Mouse (Mus musculus): ENCODE measurements around the gene Bmf. TPM values are rescaled to one million over a fixed set of nuclear protein-coding genes. Genes with fewer than 3 reads are reported as not detected.

The Bmf gene
- polyA plus RNA-seq, 1 experiment, result not detected

GRCm38 (mm10) chr2:118524811-118525210 is 24.7 kb downstream of the Bmf start:
- no peak for TF ChIP-seq POLR2A (IDR thresholded peaks at IDR 0.05; ENCODE audit: insufficient read depth, low read depth, low read length)
- no peak for TF ChIP-seq CTCF (IDR thresholded peaks at IDR 0.05; ENCODE audit: insufficient read depth, low read depth, low read length)
- WGBS, result 89% methylated on average over 3 of the region's 3 CpGs
- Histone ChIP-seq H3K4me1 (ENCODE audit: control insufficient read depth, insufficient read depth, low read length) (peaks cover 14% of the 10 kb centered on the region), H3K27ac (ENCODE audit: insufficient read depth, low read depth, low read length) (no peak overlapping the region), H3K4me3 (ENCODE audit: insufficient read depth, low read depth, low read length) (no peak overlapping the region)

DNA sequence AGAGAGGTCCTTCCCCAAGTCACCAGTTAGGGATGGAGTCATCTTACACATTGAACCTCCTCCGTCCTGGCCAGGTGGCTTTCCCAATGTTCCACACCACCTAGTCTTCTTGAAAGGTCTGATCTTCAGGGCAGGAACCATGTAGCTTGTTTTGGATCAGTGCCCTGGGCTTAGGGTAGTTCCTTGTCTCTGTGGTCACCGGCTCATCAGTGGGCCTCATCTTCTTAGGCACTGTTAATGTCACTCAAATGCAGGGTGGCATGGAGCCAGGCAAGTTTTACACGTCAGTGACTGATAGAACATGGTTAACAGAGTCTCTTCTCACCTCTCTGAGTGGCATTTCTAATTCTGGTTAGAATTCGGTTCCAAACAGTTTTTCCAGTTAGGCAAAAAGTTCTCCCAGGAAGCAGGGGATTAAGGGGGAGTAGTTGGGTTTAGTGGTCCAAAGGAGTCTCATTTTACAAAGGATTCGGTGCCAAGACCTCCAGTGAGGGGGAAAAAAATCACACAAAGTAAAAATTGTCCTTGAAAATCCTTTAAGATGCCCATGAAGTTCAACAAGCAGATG is 26.2 kb downstream of the Bmf start:
- no peak for TF ChIP-seq POLR2A (IDR thresholded peaks at IDR 0.05; ENCODE audit: insufficient read depth, low read depth, low read length)
- TF ChIP-seq CTCF (IDR thresholded peaks at IDR 0.05; ENCODE audit: insufficient read depth, low read depth, low read length), result no peak
- Histone ChIP-seq H3K4me3 (ENCODE audit: insufficient read depth, low read depth, low read length) (no peak overlapping the region), H3K4me1 (ENCODE audit: control insufficient read depth, insufficient read depth, low read length) (peaks cover 9% of the 10 kb centered on the region), H3K27ac (ENCODE audit: insufficient read depth, low read depth, low read length) (no peak overlapping the region)
- WGBS, result 68% methylated on average over 5 of the region's 5 CpGs

DNA sequence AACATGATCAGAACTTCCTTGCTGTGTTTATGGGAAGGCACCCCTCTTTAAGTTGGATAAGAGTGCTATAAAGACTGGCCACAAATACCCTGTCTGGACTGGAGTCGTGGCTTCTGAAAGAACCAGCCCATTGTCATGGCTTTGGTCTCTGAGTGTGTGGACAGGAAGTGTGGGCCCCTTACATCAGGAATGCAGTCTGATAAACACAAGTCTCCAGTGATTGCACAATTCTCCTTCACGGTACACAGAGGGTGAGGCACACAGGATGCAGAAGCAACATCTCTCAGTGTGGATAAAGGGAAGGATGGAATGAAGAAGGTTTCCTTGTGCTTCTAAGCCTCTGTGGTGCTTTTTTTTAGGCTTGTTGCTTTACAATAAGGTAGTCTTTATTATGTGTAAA is 27.2 kb downstream of the Bmf start:
- no peak for TF ChIP-seq CTCF (IDR thresholded peaks at IDR 0.05; ENCODE audit: insufficient read depth, low read depth, low read length)
- no peak for TF ChIP-seq POLR2A (IDR thresholded peaks at IDR 0.05; ENCODE audit: insufficient read depth, low read depth, low read length)
- Histone ChIP-seq H3K4me1 (ENCODE audit: control insufficient read depth, insufficient read depth, low read length) (peaks cover 9% of the 10 kb centered on the region), H3K4me3 (ENCODE audit: insufficient read depth, low read depth, low read length) (no peak overlapping the region), H3K27ac (ENCODE audit: insufficient read depth, low read depth, low read length) (no peak overlapping the region)
- WGBS, result 80% methylated on average over 2 of the region's 2 CpGs

- peaks cover 9% of the 10 kb centered on the region for H3K4me1 ChIP-seq (ENCODE audit: control insufficient read depth, insufficient read depth, low read length)
- TF ChIP-seq POLR2A (IDR thresholded peaks at IDR 0.05; ENCODE audit: insufficient read depth, low read depth, low read length) (no peak), CTCF (IDR thresholded peaks at IDR 0.05; ENCODE audit: insufficient read depth, low read depth, low read length) (no peak)
- WGBS, result 54% methylated on average over 9 of the region's 9 CpGs
- no peak overlapping the region for H3K4me3 ChIP-seq (ENCODE audit: insufficient read depth, low read depth, low read length)
- H3K27ac ChIP-seq (ENCODE audit: insufficient read depth, low read depth, low read length), result no peak overlapping the region
Observed at GRCm38 (mm10) chr2:118520042-118520933, 29.2 kb downstream of the Bmf start.

DNA sequence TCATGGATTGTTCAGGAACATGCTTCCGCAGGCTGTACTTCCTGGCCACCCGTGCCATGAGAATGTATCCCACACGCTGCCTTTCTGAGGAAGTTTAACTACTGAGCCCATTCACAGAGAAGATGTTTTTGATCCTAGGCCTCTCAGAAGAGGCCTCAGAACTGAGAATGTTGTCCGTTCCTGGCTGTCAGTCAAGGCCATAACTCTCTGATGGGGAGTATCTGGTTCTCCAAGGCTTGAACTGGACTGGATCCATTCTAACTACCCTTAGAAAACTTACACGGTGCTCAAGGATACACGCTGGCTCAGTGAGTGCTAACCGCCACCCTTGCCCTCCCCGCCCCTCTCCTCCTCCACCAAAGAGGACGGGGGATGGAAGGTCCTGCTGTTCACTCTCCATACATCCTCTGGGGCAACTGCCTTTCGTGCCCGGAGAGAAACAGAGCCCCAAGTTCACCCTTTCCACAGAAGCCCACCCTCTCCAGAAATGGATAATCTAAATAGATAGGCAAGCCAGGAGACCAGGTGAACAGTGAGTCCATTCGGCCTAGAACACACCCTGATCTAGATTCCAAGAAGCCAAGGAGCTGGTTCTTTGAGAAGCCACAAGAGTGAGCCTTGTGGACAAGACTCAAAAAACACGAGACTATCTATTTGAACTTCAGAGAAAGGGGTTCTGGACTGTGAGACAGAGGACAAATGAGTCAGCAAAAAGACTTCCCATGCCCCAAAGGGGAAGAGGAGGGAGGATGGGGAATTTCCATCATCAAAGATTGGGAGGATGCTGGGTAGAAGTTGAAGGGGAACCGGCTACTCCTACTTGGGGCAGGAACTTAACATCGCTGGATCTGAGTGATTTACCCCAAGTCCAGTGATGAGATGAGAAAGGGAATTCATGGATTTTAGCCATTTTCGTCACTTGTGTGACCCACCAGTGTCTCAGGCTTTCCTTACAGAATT is 36.8 kb downstream of the Bmf start:
- no peak for TF ChIP-seq CTCF (IDR thresholded peaks at IDR 0.05; ENCODE audit: insufficient read depth, low read depth, low read length)
- no peak for TF ChIP-seq POLR2A (IDR thresholded peaks at IDR 0.05; ENCODE audit: insufficient read depth, low read depth, low read length)
- WGBS, result 88% methylated on average over 16 of the region's 16 CpGs
- Histone ChIP-seq H3K27ac (ENCODE audit: insufficient read depth, low read depth, low read length) (no peak overlapping the region), H3K4me3 (ENCODE audit: insufficient read depth, low read depth, low read length) (no peak overlapping the region), H3K4me1 (ENCODE audit: control insufficient read depth, insufficient read depth, low read length) (peaks cover 2% of the 10 kb centered on the region; the same call in 1 of the 2 replicates)

- Histone ChIP-seq H3K27ac (ENCODE audit: insufficient read depth, low read depth, low read length) (no peak overlapping the region), H3K4me3 (ENCODE audit: insufficient read depth, low read depth, low read length) (no peak overlapping the region), H3K4me1 (ENCODE audit: control insufficient read depth, insufficient read depth, low read length) (peaks cover 2% of the 10 kb centered on the region; the same call in 1 of the 2 replicates)
- TF ChIP-seq POLR2A (IDR thresholded peaks at IDR 0.05; ENCODE audit: insufficient read depth, low read depth, low read length) (no peak), CTCF (IDR thresholded peaks at IDR 0.05; ENCODE audit: insufficient read depth, low read depth, low read length) (no peak)
- 80% methylated on average over 11 of the region's 11 CpGs for WGBS
Observed at GRCm38 (mm10) chr2:118511779-118512417, 37.6 kb downstream of the Bmf start.

- no peak for TF ChIP-seq POLR2A (IDR thresholded peaks at IDR 0.05; ENCODE audit: insufficient read depth, low read depth, low read length)
- TF ChIP-seq CTCF (IDR thresholded peaks at IDR 0.05; ENCODE audit: insufficient read depth, low read depth, low read length), result no peak
- Histone ChIP-seq H3K4me1 (ENCODE audit: control insufficient read depth, insufficient read depth, low read length) (peaks cover 2% of the 10 kb centered on the region; the same call in 1 of the 2 replicates), H3K4me3 (ENCODE audit: insufficient read depth, low read depth, low read length) (no peak overlapping the region), H3K27ac (ENCODE audit: insufficient read depth, low read depth, low read length) (no peak overlapping the region)
- 53% methylated on average over 29 of the region's 29 CpGs for WGBS
Observed at GRCm38 (mm10) chr2:118510447-118511310, 38.8 kb downstream of the Bmf start.
